ENCODE assay signal across 36 mouse cellular contexts in the genomic region with DNA sequence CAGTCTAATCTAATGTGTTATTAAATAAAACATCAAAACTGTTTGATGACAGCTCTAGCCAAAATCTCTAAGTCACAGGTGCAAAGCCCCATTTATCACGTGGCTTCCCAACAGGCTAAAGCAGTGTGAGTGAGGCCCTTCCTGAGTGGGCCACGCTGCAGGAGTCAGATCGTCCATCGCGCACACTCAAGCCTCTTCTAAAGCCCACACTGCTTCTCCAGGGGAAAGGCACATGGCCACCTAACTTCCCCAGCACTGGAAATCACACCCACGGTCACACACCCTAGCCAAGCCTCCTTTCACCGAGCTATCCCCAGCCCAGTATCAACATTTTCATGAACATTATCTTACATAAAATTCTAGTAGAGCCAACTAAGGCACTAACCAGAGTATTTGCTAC. TPM values are rescaled to one million over a fixed set of nuclear protein-coding genes. Genes with fewer than 3 reads are reported as not detected.
"Had no signal": no experiment of that assay in that cellular context is flagged by ENCODE, and none has a peak within 500 bp of the region (broad histone marks: within the 10 kb centered on the region; RNA-seq: fewer than 3 reads in every experiment).

No protein-coding gene starts in this region.

- H3K27ac ChIP-seq: heart, embryonic 10.5 days; heart, embryonic 13.5 days; heart, embryonic 15.5 days; hindbrain, embryonic 10.5 days; hindbrain, embryonic 12.5 days; hindbrain, embryonic 13.5 days; hindbrain, embryonic 14.5 days; hindbrain, embryonic 15.5 days; hindbrain, postnatal 0 days; intestine, embryonic 15.5 days; kidney, embryonic 15.5 days; kidney, postnatal 0 days; layer of hippocampus, adult 2 months had no signal

- H3K9me3 ChIP-seq: heart, embryonic 15.5 days; intestine, embryonic 15.5 days; kidney, embryonic 15.5 days had no signal

- H3K4me3 ChIP-seq: heart, embryonic 10.5 days; heart, embryonic 12.5 days; heart, embryonic 13.5 days; heart, embryonic 15.5 days; hindbrain, embryonic 10.5 days; hindbrain, embryonic 12.5 days; hindbrain, embryonic 13.5 days; hindbrain, embryonic 15.5 days; intestine, embryonic 15.5 days; kidney, embryonic 15.5 days; layer of hippocampus, adult 2 months had no signal

- H3K4me2 ChIP-seq: heart, embryonic 11.5 days; heart, embryonic 12.5 days; heart, embryonic 13.5 days; heart, embryonic 15.5 days; hindbrain, embryonic 12.5 days; hindbrain, embryonic 13.5 days; hindbrain, embryonic 14.5 days; hindbrain, embryonic 15.5 days; intestine, embryonic 15.5 days; kidney, embryonic 15.5 days had no signal

- ATAC-seq: hindbrain, embryonic 16.5 days; hindbrain, postnatal 0 days; inflammation-experienced regulatory T-cells, adult 6 months; intestine, embryonic 15.5 days; intestine, embryonic 16.5 days; intestine, postnatal 0 days had no signal

- DNase-seq: heart, postnatal 10 days; heart, postnatal 14 days; heart, postnatal 36 days; heart, postnatal 4 days; kidney, adult 11 months; kidney, adult 18-20 months; kidney, adult 2 months; kidney, adult 8-10 months; kidney, adult 9 months; kidney, postnatal 10 days; kidney, postnatal 14 days; kidney, postnatal 25 days; kidney, postnatal 36 days; kidney, postnatal 4 days; layer of hippocampus, adult 9-11 months; layer of hippocampus, postnatal 36 days had no signal

- H3K4me1 ChIP-seq: intestine, embryonic 15.5 days had no signal

- H3K27me3 ChIP-seq: heart, embryonic 12.5 days; heart, embryonic 13.5 days; heart, embryonic 15.5 days; hindbrain, embryonic 12.5 days; hindbrain, embryonic 13.5 days; hindbrain, embryonic 15.5 days; intestine, embryonic 15.5 days; kidney, embryonic 15.5 days had no signal

- H3K9ac ChIP-seq: heart, embryonic 12.5 days; heart, embryonic 13.5 days; heart, embryonic 15.5 days; hindbrain, embryonic 12.5 days; hindbrain, embryonic 13.5 days; hindbrain, embryonic 14.5 days; hindbrain, embryonic 15.5 days; intestine, embryonic 15.5 days; kidney, embryonic 15.5 days had no signal

RNA-seq across cellular contexts. Expression of a gene that starts 20.7 kb away (rescaled TPM):
- total RNA-seq: layer of hippocampus, adult 18-20 months; layer of hippocampus, postnatal 36 days had no signal
